Mouse (Mus musculus): ENCODE data around the gene Cetn3.

The Cetn3 gene

GRCm38 (mm10) chr13:81822750-81823149 lies 39.9 kb downstream of the Cetn3 start:
- DNase-seq (ENCODE audit: low spot score), result no peak

- DNase-seq (ENCODE audit: low spot score), result no peak
These were observed 41.9 kb downstream of the Cetn3 start for GRCm38 (mm10) chr13:81824576-81825330.

- no peak for DNase-seq (ENCODE audit: low spot score)
These were observed 45.6 kb downstream of the Cetn3 start for GRCm38 (mm10) chr13:81828486-81828885.

- no peak for DNase-seq (ENCODE audit: low spot score)
These were observed 49.0 kb downstream of the Cetn3 start for GRCm38 (mm10) chr13:81831838-81832237.

GRCm38 (mm10) chr13:81836386-81837177 lies 53.7 kb downstream of the Cetn3 start:
- no peak for DNase-seq (ENCODE audit: low spot score)

GRCm38 (mm10) chr13:81838016-81838415 lies 55.1 kb downstream of the Cetn3 start:
- no peak for DNase-seq (ENCODE audit: low spot score)

GRCm38 (mm10) chr13:81838948-81839347 lies 56.1 kb downstream of the Cetn3 start:
- no peak for DNase-seq (ENCODE audit: low spot score)

- DNase-seq (ENCODE audit: low spot score), result no peak
These were observed 57.4 kb downstream of the Cetn3 start for GRCm38 (mm10) chr13:81840246-81840645.

GRCm38 (mm10) chr13:81840646-81841045 lies 57.8 kb downstream of the Cetn3 start:
- DNase-seq (ENCODE audit: low spot score), result no peak

GRCm38 (mm10) chr13:81842278-81842677 lies 59.4 kb downstream of the Cetn3 start:
- no peak for DNase-seq (ENCODE audit: low spot score)

All from lung, postnatal 25 days (tissue).